Mouse (Mus musculus): ENCODE measurements at regions not wholly inside any gene's neighbourhood (a gene's known extent, or its start where the extent isn't known, plus 50 kb on each side); places are given as distances from the start of the nearest gene placed in this dataset.

GRCm38 (mm10) chr2:116201248-116202223, 135.9 kb upstream of the Meis2 start:
- DNase-seq (ENCODE audit: low spot score), result no peak

GRCm38 (mm10) chr2:116200795-116201194, 135.2 kb upstream of the Meis2 start:
- DNase-seq (ENCODE audit: low spot score), result no peak

GRCm38 (mm10) chr2:116181861-116182260, 116.2 kb upstream of the Meis2 start:
- no peak for DNase-seq (ENCODE audit: low spot score)

GRCm38 (mm10) chr2:116177155-116177554, 111.5 kb upstream of the Meis2 start:
- no peak for DNase-seq (ENCODE audit: low spot score)

- DNase-seq (ENCODE audit: low spot score), result no peak
These were observed 100.5 kb upstream of the Meis2 start for GRCm38 (mm10) chr2:116165871-116166770.

Data from heart, adult 8-10 months (tissue).